Mouse (Mus musculus) hindbrain, embryonic 16.5 days (tissue): ENCODE measurements at regions not wholly inside any gene's neighbourhood (a gene's known extent, or its start where the extent isn't known, plus 50 kb on each side); places are given as distances from the start of the nearest gene placed in this dataset.

Source experiments
- ATAC-seq: fragments of 200-750 bp; cut with Nextera tagmentation; 2 replicates; pipeline ENCODE4 v1.8.0; 2017; ENCODE audit warnings: moderate TSS enrichment, moderate library complexity
- H3K27ac ChIP-seq: fragments of 300-500 bp; sonication (generic); 2 replicates; pipeline ENCODE4 v1.5.1; 2014; ENCODE audit warnings: low read depth, mild to moderate bottlenecking, control low read depth, low read length, moderate library complexity
- H3K27me3 ChIP-seq: fragments of 300-500 bp; sonication (generic); replicated peaks from 2 replicates; pipeline ENCODE4 v1.6.1; 2014; ENCODE audit warnings: low read length; ENCODE audit not compliant: control insufficient read depth, insufficient read depth
- H3K36me3 ChIP-seq: fragments of 300-500 bp; sonication (generic); 2 replicates; pipeline ENCODE4 v1.6.1; 2014; ENCODE audit warnings: mild to moderate bottlenecking, low read length, moderate library complexity, mixed read lengths; ENCODE audit not compliant: control insufficient read depth, insufficient read depth
- H3K4me1 ChIP-seq: fragments of 300-500 bp; sonication (generic); 2 replicates; pipeline ENCODE4 v1.6.1; 2014; ENCODE audit warnings: low read depth, low read length; ENCODE audit not compliant: control insufficient read depth, insufficient read depth
- H3K4me2 ChIP-seq: fragments of 300-500 bp; sonication (generic); 2 replicates; pipeline ENCODE4 v1.6.1; 2014; ENCODE audit warnings: mild to moderate bottlenecking, low read length, control low read depth, moderate library complexity
- H3K4me3 ChIP-seq: fragments of 300-500 bp; sonication (generic); 2 replicates; pipeline ENCODE4 v1.5.1; 2014; ENCODE audit warnings: mild to moderate bottlenecking, low read length, control low read depth, moderate library complexity
- H3K9ac ChIP-seq: fragments of 300-500 bp; sonication (generic); 2 replicates; pipeline ENCODE4 v1.6.1; 2014; ENCODE audit warnings: low read depth, mild to moderate bottlenecking, control low read depth, low read length, moderate library complexity
- H3K9me3 ChIP-seq: fragments of 300-500 bp; sonication (generic); 2 replicates; pipeline ENCODE4 v1.6.1; 2014; ENCODE audit warnings: mild to moderate bottlenecking, low read length, moderate library complexity; ENCODE audit not compliant: control insufficient read depth
- WGBS: fragments of 180-500 bp; shearing (Covaris S2); extraction: QIAGEN DNeasy Blood & Tissue Kit; methylation state at CpG from one replicate; pipeline ENCODE4 v1.1.7; 2014; 5-methylcytosine and 5-hydroxymethylcytosine counted together

DNA sequence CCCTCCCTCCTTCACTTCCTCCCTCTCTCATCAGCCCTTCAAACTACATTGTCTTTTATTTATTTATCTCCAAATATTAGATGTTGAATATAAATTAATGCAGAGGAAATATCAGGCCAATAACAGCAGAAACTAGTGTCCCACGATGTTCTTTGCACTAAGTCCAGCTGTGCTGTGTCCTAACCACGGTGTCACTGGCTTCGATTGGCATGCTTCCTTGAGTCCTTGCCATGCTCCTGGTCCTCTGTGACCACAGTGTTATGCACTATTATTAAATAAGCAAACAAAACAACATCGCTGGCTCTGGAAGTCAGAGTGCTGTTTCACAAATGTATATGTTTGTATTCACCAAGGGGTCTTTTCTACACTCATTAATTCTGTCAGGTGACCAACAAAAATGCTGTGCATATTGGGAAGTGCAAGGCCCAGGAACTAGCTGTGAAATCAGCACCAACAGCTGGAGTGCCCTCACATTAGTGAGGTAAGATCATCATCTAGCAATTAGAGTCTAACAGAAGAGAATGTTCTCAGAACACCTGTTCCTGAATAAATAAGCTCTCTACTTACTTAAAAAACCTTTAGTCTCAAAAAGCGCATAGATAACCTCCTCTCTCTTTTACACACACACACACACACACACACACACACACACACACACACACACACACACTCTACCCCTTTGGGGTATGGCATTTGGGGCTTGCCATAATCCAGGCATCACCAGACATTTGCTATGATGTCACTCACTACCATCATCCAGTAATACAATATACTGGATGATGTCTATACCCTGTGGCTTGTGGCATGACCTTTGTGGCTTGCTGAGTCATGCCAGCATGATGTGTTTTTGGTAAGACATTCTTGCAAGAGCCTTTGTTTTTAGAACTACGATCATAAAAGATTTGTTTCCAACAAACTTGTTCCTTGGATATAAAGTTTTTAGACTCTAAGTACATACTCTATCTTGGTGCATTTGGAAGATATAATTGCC, 81.9 kb upstream of the Rgs2 start:
- WGBS: 81% methylated on average over 6 of the region's 6 CpGs
- H3K9me3 ChIP-seq: no peaks in the 10 kb centered on the region
- no peaks in the 10 kb centered on the region for H3K36me3 ChIP-seq
- H3K4me2 ChIP-seq: no peak overlapping the region
- ATAC-seq: no peak
- no peaks in the 10 kb centered on the region for H3K27me3 ChIP-seq
- no peak overlapping the region for H3K9ac ChIP-seq
- no peak overlapping the region for H3K27ac ChIP-seq
- no peaks in the 10 kb centered on the region for H3K4me1 ChIP-seq
- H3K4me3 ChIP-seq: no peak overlapping the region

DNA sequence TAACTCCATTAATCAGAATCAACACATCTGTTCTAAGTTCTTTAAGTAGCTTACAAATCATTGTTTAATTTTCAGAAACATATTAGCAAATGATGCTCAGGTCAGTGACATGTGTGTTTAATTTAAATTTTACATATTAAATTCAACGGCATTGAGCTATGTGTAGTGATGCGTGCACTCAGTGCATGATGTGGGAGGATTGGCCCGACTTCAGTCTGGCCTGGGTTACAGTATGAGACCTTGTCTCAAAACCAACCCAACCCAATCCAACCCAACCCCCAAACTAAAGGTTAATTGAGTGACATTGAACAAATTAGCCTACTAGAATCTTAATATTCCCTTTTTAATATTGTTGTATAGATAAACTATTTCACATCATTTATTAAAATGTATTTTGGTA, 75.0 kb upstream of the Rgs2 start:
- H3K27me3 ChIP-seq: no peaks in the 10 kb centered on the region
- H3K27ac ChIP-seq: no peak overlapping the region
- H3K9me3 ChIP-seq: no peaks in the 10 kb centered on the region
- ATAC-seq: no peak
- H3K4me1 ChIP-seq: no peaks in the 10 kb centered on the region
- no peak overlapping the region for H3K4me3 ChIP-seq
- 81% methylated on average over 3 of the region's 3 CpGs for WGBS
- H3K36me3 ChIP-seq: no peaks in the 10 kb centered on the region
- no peak overlapping the region for H3K4me2 ChIP-seq
- no peak overlapping the region for H3K9ac ChIP-seq

DNA sequence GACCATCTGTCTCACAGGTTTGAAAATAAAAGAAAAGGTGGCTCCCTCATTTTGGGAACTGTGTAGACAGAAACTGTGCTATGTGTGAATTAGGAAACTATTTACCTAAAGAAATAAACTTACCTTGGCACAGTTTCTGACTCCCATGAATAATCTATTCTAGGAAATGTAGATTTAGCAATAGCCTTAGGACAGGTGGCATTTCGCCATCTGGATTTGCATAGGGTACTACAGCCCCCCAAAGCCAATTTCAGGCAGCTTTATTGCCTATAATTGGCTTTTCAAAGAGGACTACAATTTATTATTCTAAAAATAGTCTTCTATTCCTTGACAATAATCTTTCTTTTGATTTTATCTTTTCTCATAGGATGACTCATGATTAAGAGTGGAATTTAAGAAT, 74.5 kb upstream of the Rgs2 start:
- Histone ChIP-seq H3K4me2 (no peak overlapping the region), H3K4me3 (no peak overlapping the region), H3K9ac (no peak overlapping the region), H3K9me3 (no peaks in the 10 kb centered on the region), H3K27ac (no peak overlapping the region), H3K4me1 (no peaks in the 10 kb centered on the region), H3K36me3 (no peaks in the 10 kb centered on the region), H3K27me3 (no peaks in the 10 kb centered on the region)
- no peak for ATAC-seq
- 94% methylated on average over 1 of the region's 1 CpGs for WGBS

DNA sequence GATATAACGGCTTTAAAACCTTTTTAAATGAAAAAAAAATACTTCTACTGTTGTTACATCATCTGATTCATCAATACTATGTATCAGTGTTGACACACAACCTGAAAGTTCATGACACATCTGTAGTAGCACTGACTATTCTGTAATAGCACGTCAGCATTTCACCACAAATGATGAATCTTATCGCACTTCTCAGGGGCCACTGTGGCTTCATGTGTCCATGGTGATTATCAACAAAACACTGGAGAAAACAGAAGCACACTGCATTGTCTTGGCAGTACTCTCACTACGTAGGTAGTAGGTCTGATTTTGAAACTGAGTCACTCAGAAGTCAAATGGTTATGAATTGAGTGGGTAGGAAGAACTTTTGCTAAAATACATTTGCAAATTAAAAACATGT, 72.0 kb upstream of the Rgs2 start:
- H3K9me3 ChIP-seq: no peaks in the 10 kb centered on the region
- WGBS: 93% methylated on average over 4 of the region's 4 CpGs

DNA sequence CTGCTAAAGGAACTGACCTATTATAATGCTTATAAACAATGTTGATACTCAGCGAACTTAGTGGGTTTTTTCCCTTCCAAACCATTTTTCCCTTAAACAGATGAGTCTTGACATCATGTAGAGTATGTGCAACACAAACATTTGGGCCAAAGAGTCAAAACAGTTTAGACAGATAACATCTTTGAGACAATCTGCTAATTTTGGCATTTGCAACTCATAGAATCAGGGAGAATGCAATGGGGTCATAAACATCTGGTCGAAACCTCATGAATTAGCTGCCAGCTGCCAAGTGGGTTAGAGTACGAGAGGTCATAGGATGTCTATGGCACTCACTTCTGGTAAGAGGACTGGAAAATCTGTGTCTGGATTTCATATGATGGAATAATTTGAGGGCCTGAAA, 57.3 kb upstream of the Rgs2 start:
- 93% methylated on average over 3 of the region's 3 CpGs for WGBS
- Histone ChIP-seq H3K9me3 (no peaks in the 10 kb centered on the region), H3K4me1 (no peaks in the 10 kb centered on the region), H3K4me2 (no peak overlapping the region), H3K27me3 (no peaks in the 10 kb centered on the region), H3K27ac (no peak overlapping the region), H3K9ac (no peak overlapping the region), H3K4me3 (no peak overlapping the region), H3K36me3 (no peaks in the 10 kb centered on the region)
- ATAC-seq: no peak

More for the DNA sequence above, 72.0 kb upstream of the Rgs2 start:
- no peaks in the 10 kb centered on the region for H3K4me1 ChIP-seq
- H3K4me2 ChIP-seq: no peak overlapping the region
- no peak overlapping the region for H3K9ac ChIP-seq
- no peaks in the 10 kb centered on the region for H3K27me3 ChIP-seq
- H3K27ac ChIP-seq: no peak overlapping the region
- no peak overlapping the region for H3K4me3 ChIP-seq
- H3K36me3 ChIP-seq: no peaks in the 10 kb centered on the region
- no peak for ATAC-seq

DNA sequence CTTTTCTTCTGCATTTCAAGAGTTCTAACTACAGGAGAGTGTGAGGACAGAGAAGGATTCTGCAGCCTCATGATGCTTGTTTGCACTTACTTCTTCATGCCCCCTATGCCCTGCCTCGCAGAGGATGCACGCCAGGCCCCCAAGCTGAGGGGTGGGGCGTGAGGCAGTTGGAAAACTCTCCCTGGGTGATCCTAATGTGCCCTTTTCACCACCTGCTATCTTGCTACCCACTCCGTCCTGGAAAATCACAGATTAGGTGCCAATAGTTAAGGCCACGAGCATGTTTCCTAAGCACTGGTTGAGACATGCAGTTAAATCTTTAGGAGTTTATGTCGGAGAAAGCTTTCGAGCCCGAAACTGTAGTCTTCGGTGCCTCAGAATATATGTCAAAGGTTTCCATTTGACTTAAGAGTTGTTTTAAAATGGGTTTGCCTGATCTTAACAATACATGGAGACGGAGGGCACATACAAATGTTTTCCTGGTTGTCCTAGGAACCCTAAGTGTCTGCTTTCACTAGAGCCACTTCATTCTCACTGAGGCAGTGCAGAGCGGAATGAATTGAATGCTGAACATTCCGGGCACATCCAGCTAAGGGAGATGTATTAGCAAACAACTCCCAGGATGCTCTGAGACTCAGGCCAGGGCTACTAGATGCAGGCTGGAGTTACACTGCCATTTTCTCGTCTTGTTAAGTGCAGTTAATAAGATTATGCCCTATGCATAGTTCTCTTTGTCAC, 51.7 kb upstream of the Rgs2 start:
- H3K4me3 ChIP-seq: no peak overlapping the region
- no peaks in the 10 kb centered on the region for H3K36me3 ChIP-seq
- WGBS: 72% methylated on average over 13 of the region's 13 CpGs
- no peaks in the 10 kb centered on the region for H3K9me3 ChIP-seq
- no peak overlapping the region for H3K4me2 ChIP-seq
- H3K9ac ChIP-seq: no peak overlapping the region
- peak; percentile 45; the same call in 1 of the 2 replicates for ATAC-seq
- H3K4me1 ChIP-seq: no peaks in the 10 kb centered on the region
- H3K27ac ChIP-seq: no peak overlapping the region
- H3K27me3 ChIP-seq: no peaks in the 10 kb centered on the region
